Mouse (Mus musculus) liver, postnatal 0 days (tissue): ENCODE results near the gene Slc6a19. TPM values are rescaled to one million over a fixed set of nuclear protein-coding genes. Genes with fewer than 3 reads are reported as not detected.

Experiments
- ATAC-seq: fragments of 200-750 bp; cut with Nextera tagmentation; 2 replicates; pipeline ENCODE4 v1.8.0; 2017; ENCODE audit warnings: mild to moderate bottlenecking, moderate library complexity
- DNase-seq: peaks from one replicate; pipeline ENCODE4 v3.0.0-alpha.2; 2016
- H3K27ac ChIP-seq: fragments of 300-500 bp; sonication (generic); 2 replicates; pipeline ENCODE4 v1.5.1; 2014; ENCODE audit warnings: antibody characterized with exemption, moderate library complexity, mild to moderate bottlenecking, low read depth
- H3K27me3 ChIP-seq: fragments of 300-500 bp; sonication (generic); 2 replicates; pipeline ENCODE4 v1.6.1; 2014; ENCODE audit warnings: low read length, control low read depth, mixed read lengths; ENCODE audit not compliant: insufficient read depth
- H3K36me3 ChIP-seq: fragments of 300-500 bp; sonication (generic); replicated peaks from 2 replicates; pipeline ENCODE4 v1.6.1; 2014; ENCODE audit warnings: mild to moderate bottlenecking, control low read depth, low read length, moderate library complexity, mixed read lengths; ENCODE audit not compliant: insufficient read depth
- H3K4me1 ChIP-seq: fragments of 300-500 bp; sonication (generic); 2 replicates; pipeline ENCODE4 v1.6.1; 2014; ENCODE audit warnings: antibody characterized with exemption, mild to moderate bottlenecking, control low read depth; ENCODE audit not compliant: insufficient read depth
- H3K4me2 ChIP-seq: fragments of 300-500 bp; sonication (generic); 2 replicates; pipeline ENCODE4 v1.6.1; 2014; ENCODE audit warnings: low read depth, mild to moderate bottlenecking, low read length, moderate library complexity, mixed read lengths
- H3K4me3 ChIP-seq: fragments of 300-500 bp; sonication (generic); 2 replicates; pipeline ENCODE4 v1.5.1; 2014; ENCODE audit warnings: low read depth, low read length
- H3K9ac ChIP-seq: fragments of 300-500 bp; sonication (generic); replicated peaks from 2 replicates; pipeline ENCODE4 v1.6.1; 2014; ENCODE audit warnings: mild to moderate bottlenecking, moderate library complexity
- H3K9me3 ChIP-seq: fragments of 300-500 bp; sonication (generic); 2 replicates; pipeline ENCODE4 v1.6.1; 2016; ENCODE audit warnings: mild to moderate bottlenecking, control low read depth, low read length, mixed read lengths
- CTCF ChIP-seq: sonication (generic); IDR thresholded peaks from 2 replicates; pipeline ENCODE4 v1.5.1; 2016; ENCODE audit warnings: antibody characterized with exemption, low read depth
- EP300 ChIP-seq: IDR thresholded peaks from 2 replicates; pipeline ENCODE4 v1.6.1; 2016; ENCODE audit warnings: antibody characterized with exemption, low read depth, mild to moderate bottlenecking
- WGBS: fragments of 180-500 bp; shearing (Covaris S2); extraction: QIAGEN DNeasy Blood & Tissue Kit; methylation state at CpG from one replicate; pipeline ENCODE4 v1.1.7; 2014; ENCODE audit not compliant: insufficient replicate concordance; 5-methylcytosine and 5-hydroxymethylcytosine counted together
- polyA plus RNA-seq: library from polyadenylated mRNA; unstranded; fragments of >200 nt; fragmentation: Nextera tagmentation; extraction: Ambion mirVana; gene quantifications from 2 replicates; pipeline ENCODE4 v1.2.1, GENCODE M21; 2015

Gene Slc6a19
- polyA plus RNA-seq, 1 experiment from 2014 or later, result 1.4 TPM

DNA sequence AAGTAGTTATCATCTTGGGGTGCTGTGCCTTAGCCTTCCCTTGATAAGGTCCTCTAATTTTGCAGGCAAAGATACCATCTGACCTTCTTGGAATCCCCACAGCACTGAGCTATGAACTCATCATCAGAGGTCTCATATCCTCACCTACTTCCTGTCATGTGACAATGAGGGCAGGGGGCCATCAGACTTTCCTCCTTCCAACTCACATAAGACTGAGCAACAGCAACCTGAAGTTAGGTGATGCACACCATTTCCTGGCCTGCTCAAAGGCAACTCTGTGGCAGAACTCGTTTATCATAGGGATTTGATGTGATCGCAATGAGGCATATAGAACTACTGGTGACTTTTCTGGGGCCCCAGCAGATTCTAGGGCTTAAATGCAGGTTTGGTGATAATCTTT is 22.4 kb downstream of the Slc6a19 start:
- H3K36me3 ChIP-seq, result no peaks in the 10 kb centered on the region
- ATAC-seq (no peak), DNase-seq (no peak)
- WGBS, result 94% methylated on average over 2 of the region's 2 CpGs
- H3K4me2 ChIP-seq, result no peak overlapping the region
- no peak overlapping the region for H3K27ac ChIP-seq
- H3K9ac ChIP-seq, result no peak overlapping the region
- H3K4me1 ChIP-seq, result peaks cover 10% of the 10 kb centered on the region
- no peak overlapping the region for H3K4me3 ChIP-seq
- H3K9me3 ChIP-seq, result no peaks in the 10 kb centered on the region
- TF ChIP-seq CTCF, result no peak
- TF ChIP-seq EP300, result no peak
- H3K27me3 ChIP-seq, result no peaks in the 10 kb centered on the region

DNA sequence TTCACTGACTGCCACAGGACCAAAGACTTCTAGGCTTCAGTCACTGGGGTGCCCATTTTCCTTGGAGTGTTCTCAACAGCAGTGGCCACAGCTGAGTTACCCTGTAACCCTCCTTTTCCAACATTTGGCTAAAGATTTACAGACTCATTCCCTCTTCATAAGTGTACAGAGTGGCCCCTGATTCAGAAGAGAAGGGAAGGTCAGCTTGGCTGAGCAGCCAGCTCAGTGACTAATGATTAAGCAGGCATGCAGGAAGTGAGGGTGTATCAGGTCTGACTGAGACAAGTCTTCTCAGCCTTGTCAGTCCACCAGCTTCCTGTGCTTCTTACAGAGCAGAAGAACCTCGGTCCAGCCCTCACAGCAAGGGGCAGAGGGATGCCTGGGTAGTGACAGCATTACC is 24.3 kb downstream of the Slc6a19 start:
- DNase-seq, result no peak

DNA sequence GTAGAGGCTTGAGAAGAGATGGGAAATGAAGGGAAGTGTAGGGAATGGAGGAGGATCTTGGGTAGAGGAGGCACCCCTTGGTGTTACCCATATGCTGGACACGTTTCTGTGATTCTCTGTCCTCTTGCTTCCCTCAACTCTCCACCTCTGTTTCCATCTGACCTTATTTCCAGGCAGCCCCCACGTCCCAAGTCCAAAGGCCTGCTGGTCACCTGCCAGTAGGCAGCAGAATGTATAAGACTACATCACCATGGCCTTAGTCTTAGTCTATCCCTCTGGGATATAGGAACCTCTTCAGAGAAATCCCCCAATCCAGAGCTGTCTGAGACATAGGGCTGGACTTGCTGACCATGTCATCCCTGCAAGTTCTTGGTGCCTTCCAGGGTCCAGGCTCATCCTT is 25.4 kb downstream of the Slc6a19 start:
- no peak for DNase-seq
- Histone ChIP-seq H3K27ac (0 out of 2 replicates have a peak overlapping the region, but pooled peaks have one; percentile 3), H3K9me3 (no peaks in the 10 kb centered on the region), H3K4me3 (no peak overlapping the region), H3K27me3 (no peaks in the 10 kb centered on the region), H3K4me2 (no peak overlapping the region), H3K36me3 (no peaks in the 10 kb centered on the region), H3K4me1 (peaks cover 10% of the 10 kb centered on the region), H3K9ac (no peak overlapping the region)
- 46% methylated on average over 2 of the region's 2 CpGs for WGBS
- no peak for ATAC-seq
- TF ChIP-seq EP300, result no peak
- TF ChIP-seq CTCF, result no peak

More for the DNA sequence above, 24.3 kb downstream of the Slc6a19 start:
- H3K27me3 ChIP-seq, result no peaks in the 10 kb centered on the region
- H3K4me1 ChIP-seq, result peaks cover 10% of the 10 kb centered on the region
- H3K4me3 ChIP-seq, result no peak overlapping the region
- no peak for TF ChIP-seq EP300
- TF ChIP-seq CTCF, result no peak
- no peaks in the 10 kb centered on the region for H3K36me3 ChIP-seq
- peak overlapping the region; percentile 47 for H3K4me2 ChIP-seq
- H3K9me3 ChIP-seq, result no peaks in the 10 kb centered on the region
- WGBS, result 0% methylated on average over 1 of the region's 1 CpGs
- H3K9ac ChIP-seq, result no peak overlapping the region
- peak; percentile 86 for ATAC-seq
- peak overlapping the region; percentile 70 for H3K27ac ChIP-seq

DNA sequence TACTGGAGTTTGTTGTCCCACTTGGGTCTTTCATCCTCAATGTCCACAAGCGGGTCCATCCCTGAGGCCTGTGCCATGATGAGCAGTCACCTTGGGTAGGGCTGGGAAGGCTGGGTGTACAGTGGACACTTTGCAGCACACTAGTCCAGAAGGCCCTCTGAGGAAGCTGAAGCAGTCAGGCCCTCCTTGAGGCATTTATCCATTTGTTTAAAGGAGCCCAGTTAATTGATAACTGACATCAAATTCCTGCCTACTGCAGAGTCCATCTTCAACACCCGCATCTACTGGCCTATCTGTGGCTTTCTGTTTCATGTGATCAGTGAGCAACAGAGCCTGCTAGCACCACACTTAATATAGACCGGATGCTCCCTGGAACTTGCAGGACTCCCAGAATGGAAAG is 26.8 kb downstream of the Slc6a19 start, which contains the start of gene Slc6a18:
Gene Slc6a18 (minus strand): TSS at position 171 of the 400 bp plus-strand sequence.
- ATAC-seq, result no peak
- H3K27ac ChIP-seq, result no peak within 1 kb of the TSS
- 70% methylated on average over 3 of the region's 3 CpGs for WGBS
- no peaks in the 10 kb centered on the region for H3K9me3 ChIP-seq
- H3K4me2 ChIP-seq, result no peak within 1 kb of the TSS
- TF ChIP-seq EP300, result no peak
- no peak for TF ChIP-seq CTCF
- H3K36me3 ChIP-seq, result no peaks in the 10 kb centered on the region
- H3K4me1 ChIP-seq, result peaks cover 10% of the 10 kb centered on the region
- H3K9ac ChIP-seq, result no peak within 1 kb of the TSS
- H3K27me3 ChIP-seq, result no peaks in the 10 kb centered on the region
- H3K4me3 ChIP-seq, result no peak within 1 kb of the TSS
- DNase-seq, result no peak

DNA sequence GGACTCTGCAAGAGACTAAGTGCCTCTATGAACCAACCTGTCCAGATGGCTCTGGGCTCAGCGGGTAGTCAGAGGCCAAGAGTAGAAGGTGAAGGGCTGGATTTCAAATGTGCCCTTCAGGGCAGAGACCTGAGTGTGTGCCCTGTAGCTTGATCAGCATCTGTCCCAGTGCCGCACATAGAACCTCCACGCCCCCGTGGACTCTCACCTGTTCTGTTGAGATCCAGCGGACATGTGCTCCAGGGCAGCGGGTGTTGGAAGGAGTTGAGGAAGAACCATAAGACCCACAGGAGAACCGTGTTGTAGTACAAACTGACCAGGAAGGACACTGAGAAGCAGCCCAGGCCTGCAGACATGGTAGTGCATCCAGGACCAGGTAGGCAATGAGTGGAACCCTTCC is 29.5 kb downstream of the Slc6a19 start:
- Histone ChIP-seq H3K4me1 (peaks cover 4% of the 10 kb centered on the region), H3K36me3 (no peaks in the 10 kb centered on the region), H3K27me3 (no peaks in the 10 kb centered on the region), H3K4me3 (no peak overlapping the region), H3K9ac (no peak overlapping the region), H3K4me2 (no peak overlapping the region), H3K9me3 (no peaks in the 10 kb centered on the region), H3K27ac (no peak overlapping the region)
- TF ChIP-seq CTCF, result no peak
- no peak for TF ChIP-seq EP300
- DNase-seq (no peak), ATAC-seq (no peak)
- WGBS, result 80% methylated on average over 7 of the region's 7 CpGs

DNA sequence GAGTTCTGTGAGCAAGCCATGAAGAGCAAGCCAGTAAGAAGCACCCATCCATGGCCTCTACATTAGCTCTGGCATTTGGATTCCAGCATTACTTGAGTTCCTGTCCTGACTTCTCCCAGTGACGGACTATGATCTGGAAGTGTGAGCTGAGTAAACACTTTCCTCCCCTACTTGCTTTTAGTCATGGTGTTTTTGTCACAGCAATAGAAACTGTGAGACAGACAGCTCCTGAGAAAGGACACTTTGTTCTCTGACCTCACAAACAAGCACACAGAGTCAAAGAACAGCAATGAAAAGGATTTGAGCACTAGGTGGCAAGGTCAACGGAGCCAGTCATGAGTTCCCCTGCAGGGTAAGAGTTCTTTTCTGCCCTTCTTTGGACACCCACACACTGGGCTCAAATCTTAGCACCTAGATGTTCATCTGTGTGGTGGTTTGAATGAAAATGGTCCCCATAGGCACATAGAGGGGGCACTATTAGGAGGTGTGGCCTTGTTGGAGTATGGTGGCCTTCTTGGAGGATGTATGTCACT is 44.4 kb downstream of the Slc6a19 start:
- H3K4me1 ChIP-seq, result no peaks in the 10 kb centered on the region
- 68% methylated on average over 2 of the region's 2 CpGs for WGBS
- no peak for DNase-seq
- no peaks in the 10 kb centered on the region for H3K36me3 ChIP-seq
- H3K4me2 ChIP-seq, result no peak overlapping the region
- TF ChIP-seq CTCF (no peak), EP300 (no peak)
- peak; percentile 17; the same call in 1 of the 2 replicates for ATAC-seq
- no peaks in the 10 kb centered on the region for H3K27me3 ChIP-seq
- H3K9ac ChIP-seq, result no peak overlapping the region
- no peak overlapping the region for H3K4me3 ChIP-seq
- no peaks in the 10 kb centered on the region for H3K9me3 ChIP-seq
- no peak overlapping the region for H3K27ac ChIP-seq
